Mouse (Mus musculus): ENCODE measurements around the gene Gm37419.

DNA sequence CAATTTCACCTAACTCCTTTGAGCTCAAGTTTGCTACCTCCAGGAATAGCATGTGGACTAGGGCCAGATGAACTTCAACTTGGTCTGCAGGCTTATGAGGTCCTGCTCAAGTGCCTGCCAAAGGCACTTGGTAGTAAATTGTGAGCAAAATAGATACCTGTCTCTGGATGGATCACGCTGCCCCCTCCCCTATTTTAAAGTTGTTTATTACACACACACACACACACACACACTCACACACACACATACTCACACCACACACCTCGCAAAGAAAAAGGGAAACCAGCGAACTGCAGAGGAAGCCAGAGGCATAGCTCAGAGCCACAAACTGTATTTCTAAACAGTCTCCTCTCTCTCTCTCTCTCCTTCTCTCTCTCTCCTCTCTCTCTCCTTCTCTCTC is 2.1 kb upstream of the Gm37419 start:
- TF ChIP-seq CTCF (IDR thresholded peaks at IDR 0.05; ENCODE audit: low read depth) (no peak), EP300 (IDR thresholded peaks at IDR 0.05; ENCODE audit: low read depth) (no peak)

Data from liver, embryonic 14.5 days (tissue).